Mouse (Mus musculus) frontal cortex, postnatal 36 days (tissue): ENCODE measurements around the gene Syngr3.

ENCODE experiments used
- DNase-seq, 2 experiments: peaks; one replicate each; pipeline ENCODE4 v3.0.0; 2022; ENCODE audit warnings: low spot score in 2 of 2

Gene Syngr3

GRCm38 (mm10) chr17:24644875-24645721 is 44.7 kb downstream of the Syngr3 start:
- DNase-seq: no peak

- no peak for DNase-seq
Measured at GRCm38 (mm10) chr17:24644030-24644715, 45.6 kb downstream of the Syngr3 start.

GRCm38 (mm10) chr17:24642791-24643343 is 46.9 kb downstream of the Syngr3 start:
- DNase-seq: no peak

- no peak for DNase-seq
Measured at GRCm38 (mm10) chr17:24641944-24642343, 47.8 kb downstream of the Syngr3 start.

GRCm38 (mm10) chr17:24640581-24640980 is 49.2 kb downstream of the Syngr3 start:
- no peak for DNase-seq

GRCm38 (mm10) chr17:24640119-24640518 is 49.6 kb downstream of the Syngr3 start:
- DNase-seq: no peak

GRCm38 (mm10) chr17:24639571-24639988 is 50.2 kb downstream of the Syngr3 start:
- DNase-seq: no peak

- no peak for DNase-seq
Measured at GRCm38 (mm10) chr17:24638840-24639239, 50.9 kb downstream of the Syngr3 start.

GRCm38 (mm10) chr17:24638214-24638613 is 51.5 kb downstream of the Syngr3 start:
- DNase-seq: no peak

- no peak for DNase-seq
Measured at GRCm38 (mm10) chr17:24636781-24637481, 52.8 kb downstream of the Syngr3 start.

GRCm38 (mm10) chr17:24635694-24636093 is 54.1 kb downstream of the Syngr3 start:
- no peak for DNase-seq
